Mouse (Mus musculus) naive thymus-derived CD4-positive, alpha-beta T cell, adult 2 months (primary cell): ENCODE data around the gene 1700013H16Rik.
"Not testable (repeated sequence)": the region's sequence is repeated elsewhere in the genome, so short reads cannot be mapped to it uniquely, and the experiment has no call there.

Experiments used
- DNase-seq: peaks from one replicate; pipeline ENCODE4 v3.0.0-alpha.2; 2011; ENCODE audit warnings: low read depth

Gene 1700013H16Rik

GRCm38 (mm10) chrX:53757736-53758135 lies at the start of gene 1700013H16Rik:
TSS of gene 1700013H16Rik (minus strand) at chrX:53757831.
- no peak for DNase-seq

- DNase-seq: no peak
These were observed 41.4 kb upstream of the 1700013H16Rik start for GRCm38 (mm10) chrX:53799074-53799473.

- not testable (repeated sequence) for DNase-seq
These were observed 39.9 kb upstream of the 1700013H16Rik start, which contains the start of gene Xlr for GRCm38 (mm10) chrX:53797519-53797918. TSS of gene Xlr (minus strand) at chrX:53797706.

- no peak for DNase-seq
These were observed 18.6 kb upstream of the 1700013H16Rik start, which contains the start of gene Zfp36l3 for GRCm38 (mm10) chrX:53776276-53776675. TSS of gene Zfp36l3 (minus strand) at chrX:53776394.

- DNase-seq: no peak
These were observed 4.8 kb downstream of the 1700013H16Rik start for GRCm38 (mm10) chrX:53752851-53753250.

- no peak for DNase-seq
These were observed 28.7 kb downstream of the 1700013H16Rik start for GRCm38 (mm10) chrX:53728967-53729366.

- no peak for DNase-seq
These were observed 33.0 kb downstream of the 1700013H16Rik start, which contains the start of gene 4930502E18Rik for GRCm38 (mm10) chrX:53724596-53724995. TSS of gene 4930502E18Rik (plus strand) at chrX:53724826.

GRCm38 (mm10) chrX:53716323-53717182 lies 41.1 kb downstream of the 1700013H16Rik start:
- no peak for DNase-seq

GRCm38 (mm10) chrX:53715942-53716322 lies 41.7 kb downstream of the 1700013H16Rik start:
- no peak for DNase-seq

- DNase-seq: no peak
These were observed 55.0 kb downstream of the 1700013H16Rik start for GRCm38 (mm10) chrX:53702673-53703072.

- DNase-seq: no peak
These were observed 58.4 kb downstream of the 1700013H16Rik start for GRCm38 (mm10) chrX:53699225-53699624.

GRCm38 (mm10) chrX:53694008-53694777 lies 63.4 kb downstream of the 1700013H16Rik start:
- no peak for DNase-seq

- DNase-seq: no peak
These were observed 64.5 kb downstream of the 1700013H16Rik start for GRCm38 (mm10) chrX:53693141-53693540.
